Mouse (Mus musculus): ENCODE measurements around the gene Ier5. TPM values are rescaled to one million over a fixed set of nuclear protein-coding genes. Genes with fewer than 3 reads are reported as not detected.

Gene Ier5
- polyA plus RNA-seq, 1 experiment: 33.6 TPM

DNA sequence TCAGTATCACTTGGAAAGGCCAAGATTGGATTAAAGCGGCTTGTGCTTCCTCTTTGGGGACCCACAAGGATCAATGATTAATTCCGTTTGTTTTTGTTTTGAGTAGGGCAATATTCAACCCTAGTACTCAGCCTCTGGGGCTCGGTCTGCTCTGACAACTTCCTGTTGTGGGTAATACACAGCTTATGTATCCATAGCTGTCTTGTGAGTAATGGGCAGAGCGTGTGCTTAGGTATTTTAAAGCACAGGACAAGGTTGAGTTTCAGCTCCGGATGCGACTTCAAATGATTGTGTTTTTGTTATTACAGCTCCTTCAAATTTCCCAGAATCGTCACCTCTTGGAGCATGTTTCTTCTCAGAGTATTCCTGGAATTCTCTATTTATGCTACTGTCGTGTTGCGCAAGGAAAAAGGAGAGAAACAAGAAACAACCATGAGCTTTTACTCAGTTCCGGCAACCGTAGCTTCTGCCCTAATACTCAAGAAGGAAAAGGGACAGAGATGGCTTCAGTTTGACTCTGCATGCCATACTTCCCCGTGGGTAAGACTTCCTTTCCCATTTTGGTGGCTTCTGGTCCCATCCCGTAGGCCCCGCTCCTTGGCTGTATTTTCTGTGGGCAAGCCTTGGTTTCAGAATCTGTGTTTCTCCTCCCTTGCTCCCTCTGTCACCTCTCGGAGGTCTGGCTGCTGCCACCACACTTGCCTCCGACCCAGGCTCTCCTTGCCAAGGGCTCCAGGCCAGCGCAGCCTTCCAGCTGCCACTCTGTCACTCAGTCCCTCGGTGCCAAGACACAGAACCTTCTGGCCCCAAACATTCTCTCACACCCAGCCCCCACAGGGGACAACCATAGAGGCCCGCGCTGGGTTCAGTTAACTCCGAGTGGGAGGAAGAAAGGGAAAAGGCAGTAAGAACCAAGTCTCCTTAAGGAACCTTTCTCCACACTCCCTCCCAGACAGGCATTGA lies 22.8 kb upstream of the Ier5 start:
- Histone ChIP-seq H3K4me3 (replicated peaks) (no peak overlapping the region), H3K4me1 (peaks cover 20% of the 10 kb centered on the region), H3K36me3 (replicated peaks; ENCODE audit: low read length) (peaks cover under 1% of the 10 kb centered on the region), H3K9me3 (peaks cover 7% of the 10 kb centered on the region), H3K27me3 (replicated peaks) (peaks cover 4% of the 10 kb centered on the region)
- no peak for TF ChIP-seq FLI1 (IDR thresholded peaks at IDR 0.05; ENCODE audit: low read length)
- TF ChIP-seq GATA1 (IDR thresholded peaks at IDR 0.05; ENCODE audit: borderline replicate concordance, low read length): no peak

GRCm38 (mm10) chr1:155119719-155120118 lies 20.3 kb upstream of the Ier5 start:
- Histone ChIP-seq H3K36me3 (replicated peaks; ENCODE audit: low read length) (no peaks in the 10 kb centered on the region), H3K9me3 (no peaks in the 10 kb centered on the region; the same call in 1 of the 2 replicates), H3K27me3 (replicated peaks) (peaks cover 18% of the 10 kb centered on the region), H3K4me3 (replicated peaks) (no peak overlapping the region), H3K4me1 (peaks cover 26% of the 10 kb centered on the region)
- no peak for TF ChIP-seq GATA1 (IDR thresholded peaks at IDR 0.05; ENCODE audit: borderline replicate concordance, low read length)
- TF ChIP-seq FLI1 (IDR thresholded peaks at IDR 0.05; ENCODE audit: low read length): no peak

GRCm38 (mm10) chr1:155113946-155114345 lies 14.5 kb upstream of the Ier5 start:
- no peaks in the 10 kb centered on the region for H3K9me3 ChIP-seq
- H3K36me3 ChIP-seq (replicated peaks; ENCODE audit: low read length): no peaks in the 10 kb centered on the region

GRCm38 (mm10) chr1:155112875-155113274 lies 13.4 kb upstream of the Ier5 start:
- TF ChIP-seq FLI1 (IDR thresholded peaks at IDR 0.05; ENCODE audit: low read length) (no peak), GATA1 (IDR thresholded peaks at IDR 0.05; ENCODE audit: borderline replicate concordance, low read length) (no peak)

More at GRCm38 (mm10) chr1:155113946-155114345, 14.5 kb upstream of the Ier5 start:
- TF ChIP-seq GATA1 (IDR thresholded peaks at IDR 0.05; ENCODE audit: borderline replicate concordance, low read length) (no peak), FLI1 (IDR thresholded peaks at IDR 0.05; ENCODE audit: low read length) (no peak)
- H3K4me1 ChIP-seq: peaks cover 44% of the 10 kb centered on the region
- H3K27me3 ChIP-seq (replicated peaks): peaks cover 49% of the 10 kb centered on the region
- no peak overlapping the region for H3K4me3 ChIP-seq (replicated peaks)

DNA sequence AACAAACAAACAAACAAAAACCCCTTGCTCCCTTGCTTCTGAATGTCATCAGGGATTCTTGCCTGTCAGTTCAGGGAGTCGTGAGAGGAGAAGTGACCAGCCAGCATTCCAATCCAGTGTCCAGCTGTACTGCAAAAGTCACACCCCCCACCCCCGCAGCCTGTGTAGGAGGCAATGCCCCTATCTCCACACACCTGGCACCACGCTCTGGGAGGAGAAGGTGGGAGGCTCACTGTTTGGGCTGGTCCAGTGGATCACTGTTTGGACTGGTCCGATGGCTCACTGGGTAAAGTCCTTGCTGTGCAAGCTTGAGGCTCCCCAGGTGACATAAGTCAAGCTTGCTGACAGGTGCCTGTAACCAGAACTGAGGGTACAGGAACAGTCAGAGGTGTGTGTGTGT lies 12.7 kb upstream of the Ier5 start:
- Histone ChIP-seq H3K36me3 (replicated peaks; ENCODE audit: low read length) (no peaks in the 10 kb centered on the region), H3K9me3 (no peaks in the 10 kb centered on the region), H3K27me3 (replicated peaks) (peaks cover 47% of the 10 kb centered on the region), H3K4me3 (replicated peaks) (no peak overlapping the region), H3K4me1 (peaks cover 51% of the 10 kb centered on the region)
- no peak for TF ChIP-seq FLI1 (IDR thresholded peaks at IDR 0.05; ENCODE audit: low read length)
- no peak for TF ChIP-seq GATA1 (IDR thresholded peaks at IDR 0.05; ENCODE audit: borderline replicate concordance, low read length)

More at GRCm38 (mm10) chr1:155112875-155113274, 13.4 kb upstream of the Ier5 start:
- no peaks in the 10 kb centered on the region for H3K36me3 ChIP-seq (replicated peaks; ENCODE audit: low read length)
- peaks cover 47% of the 10 kb centered on the region for H3K27me3 ChIP-seq (replicated peaks)
- H3K4me1 ChIP-seq: peaks cover 48% of the 10 kb centered on the region
- H3K4me3 ChIP-seq (replicated peaks): peak overlapping the region; percentile 73
- H3K9me3 ChIP-seq: no peaks in the 10 kb centered on the region

DNA sequence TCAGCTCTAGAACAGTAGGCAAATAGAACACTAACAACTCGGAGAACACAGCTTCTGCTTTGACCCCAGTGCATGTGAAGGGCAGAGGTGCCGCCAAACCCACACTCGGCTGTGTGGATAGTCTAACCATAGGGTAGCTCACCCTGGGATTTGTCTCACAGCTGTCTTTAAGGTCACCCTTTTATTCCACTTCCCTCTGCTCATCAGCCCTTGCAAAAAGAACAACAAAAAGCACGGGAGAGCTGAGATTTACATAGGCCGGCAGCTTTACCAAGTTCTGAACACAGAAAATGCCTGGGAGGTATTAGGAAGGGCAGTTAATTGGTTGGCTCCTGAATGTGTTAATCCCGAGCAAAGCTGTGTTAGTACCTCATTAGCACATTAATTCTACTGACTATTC lies 12.1 kb upstream of the Ier5 start:
- no peak for TF ChIP-seq GATA1 (IDR thresholded peaks at IDR 0.05; ENCODE audit: borderline replicate concordance, low read length)
- TF ChIP-seq FLI1 (IDR thresholded peaks at IDR 0.05; ENCODE audit: low read length): no peak
- Histone ChIP-seq H3K9me3 (no peaks in the 10 kb centered on the region), H3K4me1 (peaks cover 57% of the 10 kb centered on the region), H3K4me3 (replicated peaks) (no peak overlapping the region), H3K36me3 (replicated peaks; ENCODE audit: low read length) (no peaks in the 10 kb centered on the region), H3K27me3 (replicated peaks) (peaks cover 43% of the 10 kb centered on the region)

- H3K27me3 ChIP-seq (replicated peaks): peaks cover 31% of the 10 kb centered on the region
Measured at GRCm38 (mm10) chr1:155109387-155110350, 10.2 kb upstream of the Ier5 start.

DNA sequence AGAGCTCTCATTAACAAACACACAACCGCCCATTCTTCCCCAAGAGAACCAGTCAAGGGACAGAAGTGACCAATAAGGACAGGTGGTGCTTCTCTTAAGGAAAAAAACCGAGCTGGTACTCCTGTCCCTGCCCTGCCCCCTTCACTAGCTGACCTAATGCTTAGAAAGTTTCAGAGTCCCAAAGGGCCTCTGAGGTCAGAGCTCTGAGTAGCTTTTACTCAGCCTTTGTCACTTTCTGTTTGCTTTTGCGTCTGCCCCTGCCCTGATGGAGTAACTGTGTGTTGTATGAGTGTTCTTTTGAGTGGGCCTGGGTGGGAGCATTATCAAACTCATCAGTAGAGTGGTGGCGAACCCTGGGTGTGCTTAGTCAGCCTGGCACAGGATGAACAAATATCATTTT lies 9.0 kb upstream of the Ier5 start:
- H3K27me3 ChIP-seq (replicated peaks): peaks cover 22% of the 10 kb centered on the region

More at GRCm38 (mm10) chr1:155109387-155110350, 10.2 kb upstream of the Ier5 start:
- H3K36me3 ChIP-seq (replicated peaks; ENCODE audit: low read length): no peaks in the 10 kb centered on the region
- H3K4me3 ChIP-seq (replicated peaks): no peak overlapping the region
- TF ChIP-seq FLI1 (IDR thresholded peaks at IDR 0.05; ENCODE audit: low read length) (no peak), GATA1 (IDR thresholded peaks at IDR 0.05; ENCODE audit: borderline replicate concordance, low read length) (no peak)
- H3K4me1 ChIP-seq: peaks cover 57% of the 10 kb centered on the region
- no peaks in the 10 kb centered on the region for H3K9me3 ChIP-seq

DNA sequence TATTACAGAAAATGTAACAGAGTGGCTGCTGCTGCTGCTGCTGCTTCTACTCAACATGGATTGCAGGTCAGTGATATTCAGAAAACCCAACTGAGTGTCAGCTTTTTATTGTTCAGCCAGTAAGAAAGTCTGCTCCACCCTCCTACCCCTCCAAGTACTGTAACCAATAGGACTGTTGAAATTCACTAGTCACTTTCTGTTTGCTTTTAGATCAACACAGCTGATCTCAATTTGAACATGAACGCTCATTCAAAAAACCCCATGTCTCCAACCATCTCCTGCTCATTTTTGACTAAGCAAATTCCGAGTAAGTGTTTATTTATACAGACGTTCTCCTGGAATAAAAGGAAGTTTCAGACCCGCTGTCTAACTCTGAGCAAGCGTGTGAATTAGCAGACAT lies 8.4 kb upstream of the Ier5 start:
- peaks cover 17% of the 10 kb centered on the region for H3K27me3 ChIP-seq (replicated peaks)
- TF ChIP-seq FLI1 (IDR thresholded peaks at IDR 0.05; ENCODE audit: low read length): no peak
- TF ChIP-seq GATA1 (IDR thresholded peaks at IDR 0.05; ENCODE audit: borderline replicate concordance, low read length): no peak
- no peaks in the 10 kb centered on the region for H3K36me3 ChIP-seq (replicated peaks; ENCODE audit: low read length)
- H3K9me3 ChIP-seq: no peaks in the 10 kb centered on the region
- peaks cover 43% of the 10 kb centered on the region for H3K4me1 ChIP-seq
- no peak overlapping the region for H3K4me3 ChIP-seq (replicated peaks)

More for the DNA sequence above, 9.0 kb upstream of the Ier5 start:
- Histone ChIP-seq H3K9me3 (no peaks in the 10 kb centered on the region), H3K4me1 (peaks cover 47% of the 10 kb centered on the region), H3K36me3 (replicated peaks; ENCODE audit: low read length) (no peaks in the 10 kb centered on the region), H3K4me3 (replicated peaks) (peak overlapping the region; percentile 64)
- TF ChIP-seq GATA1 (IDR thresholded peaks at IDR 0.05; ENCODE audit: borderline replicate concordance, low read length) (no peak), FLI1 (IDR thresholded peaks at IDR 0.05; ENCODE audit: low read length) (no peak)

All from megakaryocyte, embryonic 14.5 days (primary cell).